Mouse (Mus musculus): ENCODE measurements around the gene Tet3. TPM values are rescaled to one million over a fixed set of nuclear protein-coding genes. Genes with fewer than 3 reads are reported as not detected.

Tet3 gene
- total RNA-seq, 2 experiments from 2014 or later, result 25.2 to 38.5 TPM

DNA sequence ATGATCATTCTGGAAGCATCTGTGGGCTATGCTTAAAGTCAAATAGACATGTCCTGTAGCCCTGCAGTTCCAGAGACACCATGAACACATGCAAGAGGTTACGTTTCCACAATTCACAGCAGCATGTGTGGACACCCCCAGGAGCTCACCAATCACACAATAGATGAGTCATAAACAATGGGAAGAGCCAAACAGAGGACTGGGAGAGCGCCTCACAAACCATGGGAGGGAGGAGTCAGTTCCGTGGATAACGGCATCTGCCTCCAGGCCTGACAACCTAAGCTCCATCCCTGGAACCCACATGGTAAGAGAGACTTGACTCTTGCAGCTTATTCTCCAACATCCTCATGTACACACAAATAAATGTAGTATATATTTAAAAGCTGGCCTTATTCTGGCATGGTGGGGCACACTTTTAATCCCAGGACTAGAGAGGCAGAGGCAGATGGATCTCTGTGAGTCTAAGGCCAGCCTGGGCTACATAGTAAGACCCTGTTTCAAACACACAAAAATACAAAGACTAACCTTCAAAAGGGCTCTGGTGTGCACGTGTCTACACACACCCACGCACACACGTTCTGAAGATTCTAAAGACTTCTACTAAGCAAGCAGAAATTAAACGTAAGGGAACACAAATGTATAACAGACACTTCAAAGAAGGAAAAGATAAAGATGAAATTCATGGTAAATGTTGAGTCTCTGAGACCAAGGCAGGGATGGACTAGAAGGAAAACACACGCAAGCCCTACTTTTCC is 44.1 kb downstream of the Tet3 start:
- DNase-seq, result no peak

DNA sequence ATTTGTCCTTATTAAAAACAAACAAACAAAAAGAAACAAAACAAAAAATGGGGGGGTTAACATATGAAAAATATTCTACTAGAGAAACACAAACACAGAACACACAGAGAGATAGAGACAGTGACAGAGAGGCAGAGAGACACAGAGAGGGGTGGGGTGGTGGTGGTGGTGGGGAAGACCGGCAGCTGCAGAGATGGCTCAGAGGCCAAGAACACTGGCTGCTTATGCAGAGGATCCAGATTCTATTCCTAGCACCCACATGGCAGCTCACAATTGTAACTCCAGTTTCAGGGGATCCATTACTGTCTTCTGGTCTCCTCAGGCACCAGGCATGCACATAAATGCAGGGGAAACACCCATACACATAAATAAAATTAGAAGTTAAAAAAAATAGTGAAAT is 45.2 kb downstream of the Tet3 start:
- no peak for DNase-seq

- DNase-seq, result peak; percentile 49 to 69
These were observed 46.0 kb downstream of the Tet3 start for GRCm38 (mm10) chr6:83412854-83413401.

- DNase-seq, result no peak
These were observed 46.5 kb downstream of the Tet3 start for GRCm38 (mm10) chr6:83412362-83412853.

DNA sequence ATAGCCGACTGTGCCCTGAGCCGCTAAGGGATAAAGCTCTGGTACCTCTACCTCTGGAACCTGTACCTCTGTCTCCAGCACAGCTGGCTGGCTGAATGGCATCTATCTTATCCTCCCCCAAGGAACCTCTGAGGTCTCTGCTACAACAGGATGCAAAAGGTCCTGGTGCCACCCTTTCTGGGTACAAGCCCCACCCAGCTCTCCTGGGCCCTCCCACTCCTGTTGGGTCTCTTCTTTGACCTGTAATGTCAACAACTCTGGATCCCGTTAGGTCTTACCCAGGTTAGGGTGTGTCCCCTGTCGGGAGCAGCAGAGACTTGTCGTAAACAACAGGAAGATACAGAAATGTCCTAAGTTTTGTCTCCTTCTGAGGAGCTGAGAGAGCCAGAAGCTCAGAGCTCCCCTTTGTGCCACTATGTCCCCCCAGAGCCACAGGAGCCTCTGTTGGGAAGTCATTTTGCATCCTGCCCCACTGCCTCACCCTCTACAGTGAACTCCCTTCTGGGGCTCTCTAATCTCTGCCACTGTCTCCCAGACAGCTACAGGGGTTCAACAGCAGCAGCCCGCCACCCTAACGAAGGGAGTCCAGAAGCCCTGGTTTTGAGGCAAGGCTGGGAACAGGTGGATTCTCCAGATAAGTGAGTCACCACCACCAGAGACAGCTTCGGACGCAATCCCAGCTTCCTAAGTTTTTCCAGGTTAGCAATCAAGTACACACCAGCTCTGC is 47.1 kb downstream of the Tet3 start:
- DNase-seq, result no peak

- no peak for DNase-seq
These were observed 48.7 kb downstream of the Tet3 start for GRCm38 (mm10) chr6:83410046-83410706.

DNA sequence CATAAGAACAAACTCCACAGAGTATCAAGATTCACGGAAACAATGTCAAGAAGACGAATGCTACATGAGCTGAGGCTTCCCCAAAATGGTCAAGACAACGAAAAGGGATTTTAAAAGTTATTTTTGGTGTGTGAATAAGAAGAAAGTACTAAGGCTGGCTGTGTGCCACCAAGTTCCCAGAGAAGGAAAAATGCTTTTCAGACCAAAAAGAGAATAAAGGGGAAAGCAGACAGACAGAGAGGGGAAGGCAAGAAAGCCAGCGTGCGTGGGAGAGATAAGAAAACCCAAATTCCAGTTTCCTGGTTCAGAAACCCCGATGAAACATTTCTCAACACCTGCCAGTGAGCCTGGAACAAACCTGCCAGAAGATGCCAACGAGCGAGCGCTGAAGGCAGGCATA is 50.4 kb downstream of the Tet3 start:
- no peak for DNase-seq

DNA sequence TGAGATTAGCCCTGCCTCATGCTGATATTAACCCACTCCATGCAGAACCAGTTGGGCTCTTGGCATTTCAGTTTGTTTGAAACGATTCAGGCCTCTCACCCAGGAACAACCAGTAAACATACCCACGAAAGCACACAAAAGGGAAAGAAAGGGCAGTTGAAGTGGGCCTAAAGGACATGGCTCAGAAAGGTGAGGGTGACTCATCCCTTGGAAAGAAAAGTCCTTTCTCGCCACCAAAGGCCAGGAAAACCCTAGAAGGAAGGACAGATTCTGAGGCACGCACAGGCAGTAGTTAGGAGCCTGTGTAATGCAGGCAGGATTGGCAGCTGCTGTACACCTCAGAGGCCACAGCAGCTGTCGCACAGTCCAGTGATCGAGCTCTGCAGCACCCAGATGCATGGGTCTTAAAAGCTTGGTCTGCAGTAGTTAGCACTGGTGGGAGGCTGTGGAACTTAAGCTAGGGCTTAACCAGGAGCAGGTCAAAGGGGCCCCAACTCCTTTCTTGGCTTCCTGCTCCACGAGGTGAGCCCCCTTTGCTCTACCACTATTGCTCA is 53.3 kb downstream of the Tet3 start:
- DNase-seq, result peak in 1 of 2 experiments; percentile 24

DNA sequence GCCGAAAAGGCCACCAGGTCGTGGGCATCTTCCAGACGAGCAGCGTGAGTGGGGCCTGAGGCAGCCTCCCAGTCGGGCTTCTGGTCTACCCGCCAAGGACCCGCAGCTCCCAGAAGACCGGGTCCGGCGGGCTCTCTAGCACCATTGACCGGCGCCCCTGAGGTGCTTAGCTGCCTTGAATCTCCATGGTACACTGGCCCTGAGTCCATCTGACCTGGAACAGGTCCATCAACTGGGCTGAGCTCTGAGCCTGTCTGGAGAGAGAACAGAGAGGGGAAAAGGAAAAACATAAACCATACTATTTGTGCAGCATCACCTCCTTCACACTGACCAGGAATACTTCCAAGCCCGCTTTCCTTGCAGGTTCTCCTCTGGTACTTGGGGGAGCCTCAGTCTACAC is 54.3 kb downstream of the Tet3 start:
- no peak for DNase-seq

GRCm38 (mm10) chr6:83403481-83403880 is 55.4 kb downstream of the Tet3 start:
- no peak for DNase-seq

- DNase-seq, result no peak
These were observed 59.1 kb downstream of the Tet3 start for GRCm38 (mm10) chr6:83399790-83400189.

- no peak for DNase-seq
These were observed 61.2 kb downstream of the Tet3 start for GRCm38 (mm10) chr6:83397728-83398127.

DNA sequence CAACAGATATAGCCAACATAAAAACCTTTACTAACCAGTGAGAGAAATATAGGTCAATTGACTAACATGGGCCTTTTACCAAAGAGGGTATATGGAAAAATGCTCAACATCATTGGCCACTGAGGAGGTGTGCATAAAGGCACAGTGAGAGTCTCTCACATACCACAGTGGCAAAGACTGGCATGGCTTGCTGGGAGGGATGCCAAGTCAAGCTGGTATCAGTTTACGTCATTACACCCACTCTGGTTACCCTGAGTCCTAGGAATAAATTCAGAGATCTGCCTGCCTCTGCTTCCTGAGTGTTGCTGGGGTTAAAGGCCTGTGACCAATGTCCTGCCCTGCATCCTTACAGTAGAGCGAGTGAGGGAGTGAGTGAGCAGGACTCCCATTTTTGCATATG is 62.2 kb downstream of the Tet3 start:
- DNase-seq, result no peak

DNA sequence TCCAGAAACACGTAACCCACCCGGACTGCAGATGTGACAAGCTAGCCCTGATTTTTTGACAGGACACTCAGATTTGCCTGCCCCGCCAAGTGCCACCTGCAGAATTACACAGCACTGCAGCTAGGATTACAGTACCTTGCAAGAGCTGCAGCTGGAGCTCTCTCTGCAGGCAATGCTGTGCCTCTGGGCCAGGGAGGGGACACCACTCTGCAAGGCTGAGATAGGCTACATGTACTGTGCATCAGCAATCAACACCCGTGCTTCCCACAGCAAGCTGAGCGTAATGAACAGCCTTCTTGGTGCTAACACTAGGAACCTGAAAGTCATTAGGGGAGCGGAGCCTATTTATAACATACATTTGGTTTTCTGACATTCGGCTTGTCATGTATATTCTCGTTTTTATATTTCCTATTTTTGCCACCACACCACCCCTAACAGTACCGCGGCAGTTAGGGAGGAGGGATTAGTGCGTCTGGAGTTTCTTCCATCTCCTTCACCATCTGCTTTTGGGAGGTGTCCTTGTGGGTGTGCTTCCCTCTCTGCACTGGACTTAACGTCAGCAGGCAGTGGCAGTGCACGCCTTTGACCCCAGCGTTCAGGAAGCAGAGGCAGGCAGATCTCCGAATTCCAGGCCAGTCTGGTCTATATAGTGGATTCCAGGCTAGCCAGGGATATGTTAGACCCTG is 63.2 kb downstream of the Tet3 start:
- no peak for DNase-seq

DNA sequence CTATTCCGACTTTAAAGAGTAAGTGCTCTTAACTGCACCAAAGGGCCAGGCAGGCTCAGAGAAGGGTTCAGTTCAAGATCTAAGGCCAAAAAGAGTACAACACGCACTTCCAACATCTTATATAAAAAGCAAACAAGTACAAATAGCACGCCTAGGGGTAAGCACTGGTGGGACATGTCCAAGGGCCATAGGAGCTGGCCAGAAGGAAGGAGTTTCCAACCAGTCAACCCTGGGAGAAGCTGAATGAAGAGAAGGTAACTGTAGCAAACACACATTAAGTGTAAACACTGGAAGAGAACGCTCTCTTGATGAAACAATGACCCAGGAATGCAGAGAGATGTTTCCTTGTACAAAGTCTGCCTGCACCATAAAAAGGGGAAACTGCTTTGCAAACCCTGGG is 64.8 kb downstream of the Tet3 start:
- DNase-seq, result no peak

- DNase-seq, result peak in 1 of 2 experiments; percentile 19
These were observed 66.6 kb downstream of the Tet3 start for GRCm38 (mm10) chr6:83392166-83392780.

- no peak for DNase-seq
These were observed 73.3 kb downstream of the Tet3 start for GRCm38 (mm10) chr6:83385569-83386090.

DNA sequence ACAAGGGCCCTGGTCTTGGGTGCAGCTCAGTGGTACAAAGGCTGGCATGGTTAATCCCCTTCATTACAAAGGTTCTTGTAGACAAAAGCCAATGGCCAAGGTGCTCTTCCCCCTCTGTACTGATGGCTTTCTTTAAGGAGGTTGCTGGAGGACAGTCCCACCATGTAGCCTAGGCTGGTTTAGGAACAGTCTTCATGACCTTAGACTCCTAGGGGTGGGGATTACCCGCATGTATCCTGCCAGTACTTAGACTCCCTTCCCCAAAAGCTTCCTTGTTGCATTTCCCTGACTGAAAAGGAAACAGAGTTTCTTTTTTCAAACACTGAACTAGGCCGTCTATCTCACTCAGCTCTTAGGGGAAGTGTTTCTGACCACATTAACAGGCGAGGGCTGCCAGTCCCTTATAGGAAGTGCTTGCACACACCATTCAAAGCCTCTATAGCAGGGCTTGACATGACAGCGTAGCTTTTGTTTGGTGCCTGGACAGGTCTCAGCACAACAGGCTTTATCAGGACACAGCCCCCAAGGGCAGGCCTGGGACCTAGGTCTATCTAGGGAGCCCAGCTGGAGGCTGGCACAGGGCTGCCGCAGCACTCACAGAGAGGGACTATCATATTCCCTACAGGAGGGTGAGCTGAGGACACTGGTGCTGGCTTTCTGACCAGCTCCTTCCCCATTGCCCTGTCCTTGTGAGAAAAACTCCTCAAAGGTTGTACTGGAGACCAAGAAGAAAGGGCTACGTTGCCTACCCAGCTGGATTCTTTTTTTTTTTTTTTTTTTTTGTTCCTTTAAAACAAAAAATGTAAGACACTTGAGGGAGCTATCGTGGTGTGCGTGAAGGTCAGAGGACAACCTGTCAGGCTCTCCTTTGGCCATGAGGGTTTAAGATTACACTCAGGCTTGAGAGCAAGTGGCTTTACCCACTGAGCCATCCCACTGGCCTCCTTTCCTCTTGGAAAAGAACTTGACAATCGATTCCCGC is 77.1 kb downstream of the Tet3 start:
- peak in 1 of 2 experiments; percentile 37 for DNase-seq

DNA sequence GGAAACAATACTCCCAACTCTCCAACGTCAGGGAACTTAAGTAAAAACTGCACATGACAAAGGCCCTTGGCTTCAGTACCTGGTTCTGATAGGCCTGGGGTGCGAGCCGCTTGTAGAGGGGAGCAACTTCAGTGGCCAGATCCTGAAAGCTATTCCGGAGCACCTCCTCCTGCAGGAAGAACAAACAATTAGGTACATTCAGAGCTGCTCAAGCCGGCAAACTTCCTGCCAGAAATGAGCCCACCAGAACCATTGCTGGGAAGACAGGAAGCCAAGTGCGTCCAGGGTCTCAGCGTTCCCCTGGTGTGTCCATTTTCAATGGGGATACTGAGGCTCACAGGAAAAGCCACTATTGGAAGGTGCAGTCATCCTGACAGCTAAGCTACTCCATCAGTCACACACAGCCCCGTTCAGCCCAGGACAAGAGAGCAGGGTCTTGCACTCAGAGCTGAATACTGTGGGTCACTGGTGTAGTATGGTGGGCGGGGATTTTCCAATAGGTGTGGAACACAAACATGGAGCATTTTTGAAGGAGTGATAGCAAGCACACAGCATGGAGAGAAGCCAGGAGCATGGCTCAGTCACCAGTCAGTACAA is 85.1 kb downstream of the Tet3 start:
- DNase-seq, result no peak
